Mouse (Mus musculus) neural tube, embryonic 11.5 days (tissue): ENCODE data around the gene Dct. TPM values are rescaled to one million over a fixed set of nuclear protein-coding genes. Genes with fewer than 3 reads are reported as not detected.

Experiments used
- ATAC-seq: fragments of 200-750 bp; cut with Nextera tagmentation; 2 replicates; pipeline ENCODE4 v1.8.0; 2017; ENCODE audit warnings: moderate number of reproducible peaks, mild to moderate bottlenecking, moderate TSS enrichment, moderate library complexity; ENCODE audit not compliant: insufficient read depth, low FRiP score, low TSS enrichment
- DNase-seq: peaks from one replicate; pipeline ENCODE4 v3.0.0-alpha.2; 2015; ENCODE audit warnings: low spot score
- H3K27ac ChIP-seq: fragments of 300-500 bp; sonication (generic); 2 replicates; pipeline ENCODE4 v1.5.1; 2014; ENCODE audit warnings: low read depth, mild to moderate bottlenecking, low read length
- H3K27me3 ChIP-seq: fragments of 300-500 bp; sonication (generic); 2 replicates; pipeline ENCODE4 v1.6.1; 2014; ENCODE audit warnings: mild to moderate bottlenecking, low read length, mixed read lengths; ENCODE audit not compliant: control insufficient read depth, insufficient read depth
- H3K36me3 ChIP-seq: fragments of 300-500 bp; sonication (generic); 2 replicates; pipeline ENCODE4 v1.6.1; 2014; ENCODE audit warnings: mild to moderate bottlenecking, low read length, moderate library complexity, mixed read lengths; ENCODE audit not compliant: control insufficient read depth, insufficient read depth
- H3K4me1 ChIP-seq: fragments of 300-500 bp; sonication (generic); 2 replicates; pipeline ENCODE4 v1.6.1; 2014; ENCODE audit warnings: low read length, mixed read lengths; ENCODE audit not compliant: control insufficient read depth, insufficient read depth
- H3K4me2 ChIP-seq: fragments of 300-500 bp; sonication (generic); 2 replicates; pipeline ENCODE4 v1.6.1; 2014; ENCODE audit warnings: low read depth, mild to moderate bottlenecking, moderate library complexity
- H3K4me3 ChIP-seq: fragments of 300-500 bp; sonication (generic); 2 replicates; pipeline ENCODE4 v1.5.1; 2014; ENCODE audit warnings: low read depth, low read length
- H3K9ac ChIP-seq: fragments of 300-500 bp; sonication (generic); 2 replicates; pipeline ENCODE4 v1.6.1; 2014; ENCODE audit warnings: mild to moderate bottlenecking, low read length
- H3K9me3 ChIP-seq: fragments of 300-500 bp; sonication (generic); 2 replicates; pipeline ENCODE4 v1.6.1; 2016; ENCODE audit warnings: low read length; ENCODE audit not compliant: control insufficient read depth
- WGBS: fragments of 180-500 bp; shearing (Covaris S2); extraction: QIAGEN DNeasy Blood & Tissue Kit; methylation state at CpG from one replicate; pipeline ENCODE4 v1.1.7; 2014; 5-methylcytosine and 5-hydroxymethylcytosine counted together
- polyA plus RNA-seq: library from polyadenylated mRNA; unstranded; fragments of >200 nt; fragmentation: Nextera tagmentation; extraction: Ambion mirVana; gene quantifications from 2 replicates; pipeline ENCODE4 v1.2.1, GENCODE M21; 2014

Gene Dct
- polyA plus RNA-seq = 2.1 and 2.6 TPM in 2 replicates

GRCm38 (mm10) chr14:118051975-118052630 lies at the start of gene Dct:
Dct (minus strand) TSS chr14:118052244.
- H3K27me3 ChIP-seq = no peaks in the 10 kb centered on the region

GRCm38 (mm10) chr14:118101227-118101990 lies 49.4 kb upstream of the Dct start:
- no peaks in the 10 kb centered on the region for H3K4me1 ChIP-seq
- H3K27ac ChIP-seq = no peak overlapping the region
- no peaks in the 10 kb centered on the region for H3K9me3 ChIP-seq
- H3K9ac ChIP-seq = no peak overlapping the region
- H3K4me2 ChIP-seq = no peak overlapping the region
- DNase-seq (no peak), ATAC-seq (no peak)
- no peak overlapping the region for H3K4me3 ChIP-seq
- H3K27me3 ChIP-seq = no peaks in the 10 kb centered on the region
- WGBS = 87% methylated on average over 14 of the region's 14 CpGs
- no peaks in the 10 kb centered on the region for H3K36me3 ChIP-seq

More at GRCm38 (mm10) chr14:118051975-118052630, at the start of gene Dct:
- Histone ChIP-seq H3K4me3 (no peak within 1 kb of the TSS), H3K36me3 (no peaks in the 10 kb centered on the region), H3K9ac (no peak within 1 kb of the TSS), H3K9me3 (no peaks in the 10 kb centered on the region), H3K4me1 (peaks cover 5% of the 10 kb centered on the region; the same call in 1 of the 2 replicates), H3K27ac (no peak within 1 kb of the TSS), H3K4me2 (no peak within 1 kb of the TSS; the same call in 1 of the 2 replicates)
- DNase-seq (peak; percentile 60), ATAC-seq (peak; percentile 89)
- WGBS = 30% methylated on average over 12 of the region's 13 CpGs

- Histone ChIP-seq H3K9ac (no peak overlapping the region), H3K4me2 (no peak overlapping the region), H3K27ac (no peak overlapping the region), H3K4me3 (no peak overlapping the region), H3K27me3 (no peaks in the 10 kb centered on the region), H3K36me3 (no peaks in the 10 kb centered on the region), H3K9me3 (no peaks in the 10 kb centered on the region), H3K4me1 (no peaks in the 10 kb centered on the region)
- DNase-seq (no peak), ATAC-seq (no peak)
- WGBS = 72% methylated on average over 2 of the region's 2 CpGs
These were observed 46.2 kb upstream of the Dct start for GRCm38 (mm10) chr14:118098265-118098664.

- 0% methylated on average over 18 of the region's 18 CpGs for WGBS
- DNase-seq = no peak
These were observed 37.9 kb upstream of the Dct start for GRCm38 (mm10) chr14:118089806-118090392.

GRCm38 (mm10) chr14:118089215-118089805 lies 37.3 kb upstream of the Dct start:
- Histone ChIP-seq H3K9me3 (no peaks in the 10 kb centered on the region), H3K4me1 (peaks cover 4% of the 10 kb centered on the region; the same call in 1 of the 2 replicates), H3K27ac (no peak overlapping the region), H3K27me3 (no peaks in the 10 kb centered on the region), H3K4me3 (peak overlapping the region; percentile 49), H3K4me2 (peak overlapping the region; percentile 53), H3K36me3 (no peaks in the 10 kb centered on the region), H3K9ac (peak overlapping the region; percentile 33)
- WGBS = under 1% methylated on average over 44 of the region's 44 CpGs
- peak; percentile 94 for DNase-seq
- peak; percentile 81 for ATAC-seq

More at GRCm38 (mm10) chr14:118089806-118090392, 37.9 kb upstream of the Dct start:
- Histone ChIP-seq H3K27me3 (no peaks in the 10 kb centered on the region), H3K36me3 (no peaks in the 10 kb centered on the region), H3K27ac (no peak overlapping the region), H3K9ac (peak overlapping the region; percentile 33), H3K4me3 (peak overlapping the region; percentile 49), H3K4me2 (peak overlapping the region; percentile 53), H3K9me3 (no peaks in the 10 kb centered on the region), H3K4me1 (peaks cover 4% of the 10 kb centered on the region; the same call in 1 of the 2 replicates)
- ATAC-seq = peak; percentile 35

- Histone ChIP-seq H3K4me1 (peaks cover 4% of the 10 kb centered on the region; the same call in 1 of the 2 replicates), H3K4me2 (peak overlapping the region; percentile 45), H3K36me3 (no peaks in the 10 kb centered on the region), H3K27me3 (no peaks in the 10 kb centered on the region), H3K9ac (peak overlapping the region; percentile 30; the same call in 1 of the 2 replicates), H3K4me3 (peak overlapping the region; percentile 49), H3K27ac (no peak overlapping the region), H3K9me3 (no peaks in the 10 kb centered on the region)
- DNase-seq (no peak), ATAC-seq (peak; percentile 56)
- WGBS = 11% methylated on average over 22 of the region's 22 CpGs
These were observed 36.6 kb upstream of the Dct start for GRCm38 (mm10) chr14:118088437-118089207.

- Histone ChIP-seq H3K9ac (no peak overlapping the region), H3K9me3 (no peaks in the 10 kb centered on the region), H3K36me3 (no peaks in the 10 kb centered on the region), H3K4me2 (no peak overlapping the region), H3K27me3 (no peaks in the 10 kb centered on the region), H3K4me3 (no peak overlapping the region), H3K27ac (no peak overlapping the region), H3K4me1 (peaks cover 4% of the 10 kb centered on the region; the same call in 1 of the 2 replicates)
- no peak for DNase-seq
- WGBS = 46% methylated on average over 5 of the region's 5 CpGs
- no peak for ATAC-seq
These were observed 34.4 kb upstream of the Dct start for GRCm38 (mm10) chr14:118086271-118087035.
